Mouse (Mus musculus) forelimb bud, embryonic 11.5 days (tissue): ENCODE measurements at regions not wholly inside any gene's neighbourhood (a gene's known extent, or its start where the extent isn't known, plus 50 kb on each side); places are given as distances from the start of the nearest gene placed in this dataset.

Experiments
- DNase-seq: peaks from one replicate; pipeline ENCODE4 v3.0.0-alpha.2; 2012; ENCODE audit warnings: low read depth, low spot score

- no peak for DNase-seq
Measured at GRCm38 (mm10) chr16:91970461-91970860, 87.6 kb upstream of the Mrps6 start.

DNA sequence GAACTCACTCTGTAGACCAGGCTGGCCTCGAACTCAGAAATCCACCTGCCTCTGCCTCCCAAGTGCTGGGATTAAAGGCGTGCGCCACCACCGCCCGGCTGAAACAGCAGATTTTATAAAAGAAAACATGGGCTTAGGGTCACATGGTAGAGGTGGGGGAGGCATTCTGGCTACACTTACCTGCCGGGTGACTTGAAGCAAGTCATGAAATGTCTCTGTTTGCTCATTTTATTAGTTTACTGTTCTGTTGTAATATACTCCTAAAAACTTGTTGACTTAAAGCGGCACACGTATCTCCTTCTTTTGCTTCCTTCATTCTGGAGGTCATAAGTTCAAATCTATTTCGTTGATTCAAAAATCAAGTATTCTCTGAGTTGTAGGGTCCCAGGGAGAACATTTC is 84.9 kb upstream of the Mrps6 start:
- no peak for DNase-seq

- no peak for DNase-seq
Measured at GRCm38 (mm10) chr16:91976194-91976805, 81.8 kb upstream of the Mrps6 start.

DNA sequence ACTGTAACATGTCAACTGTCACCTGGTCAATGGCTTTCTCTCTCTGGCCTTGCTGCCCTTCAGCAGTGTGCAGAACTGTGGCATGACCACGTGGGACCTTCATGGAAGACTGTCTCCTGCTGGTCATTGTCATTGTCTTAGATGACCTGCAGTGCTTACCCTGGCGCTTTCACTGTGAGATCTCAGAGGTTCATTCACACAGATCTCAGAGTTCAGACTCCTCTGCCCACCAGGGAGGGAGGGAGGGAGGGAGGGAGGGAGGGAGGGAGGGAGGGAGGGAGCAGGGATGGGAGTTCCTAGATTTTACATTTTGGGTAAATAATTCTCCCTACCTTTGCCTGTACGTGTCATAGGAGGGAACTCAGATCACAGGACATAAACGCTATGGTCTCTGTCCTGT is 79.6 kb upstream of the Mrps6 start:
- DNase-seq = no peak

DNA sequence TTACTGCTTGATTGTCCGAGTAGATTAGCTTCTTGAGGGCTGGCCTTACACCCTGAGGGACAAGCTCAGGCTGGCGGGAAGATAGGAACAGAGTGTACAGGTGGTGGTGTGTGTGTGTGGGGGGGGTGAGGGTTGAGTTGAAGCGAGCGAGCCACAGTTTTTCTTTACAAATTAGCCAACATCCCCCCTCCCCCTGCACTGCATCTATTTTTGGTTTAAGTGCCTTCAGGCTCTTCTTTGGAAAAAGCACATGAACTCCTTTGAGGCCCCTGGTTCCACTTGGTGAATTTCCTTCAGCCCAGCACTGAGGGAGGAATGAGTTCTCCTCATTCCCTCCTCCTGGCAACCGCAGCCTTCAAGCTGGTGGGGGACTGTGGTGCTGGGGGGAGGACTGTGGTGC is 79.2 kb upstream of the Mrps6 start:
- no peak for DNase-seq

- DNase-seq = no peak
Measured at GRCm38 (mm10) chr16:91980482-91980881, 77.6 kb upstream of the Mrps6 start.

DNA sequence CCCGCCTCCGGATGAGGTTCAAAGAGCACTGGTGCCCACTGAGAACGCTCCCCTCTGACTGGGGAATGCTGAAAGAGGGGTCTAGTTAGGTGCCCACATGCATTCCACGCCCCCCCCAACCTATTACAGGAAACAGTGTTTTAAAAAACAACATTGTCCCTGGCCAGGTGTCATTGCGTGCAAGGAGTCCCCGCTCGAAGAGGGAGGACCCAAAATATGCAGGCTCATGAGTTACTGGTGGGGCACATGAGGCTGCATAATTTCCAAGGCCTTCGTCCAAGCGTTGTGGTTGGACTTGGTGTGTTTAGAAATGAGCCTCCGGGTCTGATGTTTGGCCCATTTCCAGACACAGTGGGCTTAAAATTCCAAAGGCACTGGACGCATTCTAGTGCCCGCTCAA is 72.9 kb upstream of the Mrps6 start:
- no peak for DNase-seq

- no peak for DNase-seq
Measured at GRCm38 (mm10) chr16:91989332-91989731, 68.7 kb upstream of the Mrps6 start.

GRCm38 (mm10) chr16:91995459-91996190 is 62.4 kb upstream of the Mrps6 start:
- peak; percentile 70 for DNase-seq

GRCm38 (mm10) chr16:92007351-92007750 is 50.7 kb upstream of the Mrps6 start:
- no peak for DNase-seq
